Mouse (Mus musculus) MEL (cell line): ENCODE measurements around the gene Dtx4. TPM values are rescaled to one million over a fixed set of nuclear protein-coding genes. Genes with fewer than 3 reads are reported as not detected.

Source experiments
- DNase-seq: peaks from one replicate; pipeline ENCODE4 v3.0.0; 2011; ENCODE audit warnings: low read depth, low spot score
- H3K27ac ChIP-seq: 2 replicates; pipeline ENCODE4 v1.5.1; 2012; ENCODE audit warnings: low read depth, mild to moderate bottlenecking, control low read depth, low read length, moderate library complexity; ENCODE audit not compliant: control insufficient read depth
- H3K27me3 ChIP-seq, 2 experiments: fragments of 150-350 bp in 1 of 2; sonication (generic) in 1 of 2; 2 replicates each; pipeline ENCODE4 v1.6.1; 2012; ENCODE audit warnings: low read length in 2 of 2, mild to moderate bottlenecking in 2 of 2, improper control_type of control experiment in 1 of 2, moderate library complexity in 1 of 2; ENCODE audit not compliant: insufficient read depth in 2 of 2, control insufficient read depth in 1 of 2
- H3K36me3 ChIP-seq, 2 experiments: 2 replicates each; pipeline ENCODE4 v1.6.1; 2012 to 2014; ENCODE audit warnings: low read length in 2 of 2, improper control_type of control experiment in 1 of 2, inconsistent platforms in 1 of 2, mild to moderate bottlenecking in 1 of 2; ENCODE audit not compliant: insufficient read depth in 2 of 2, control insufficient read depth in 1 of 2
- H3K4me1 ChIP-seq, 2 experiments: fragments of 150-350 bp in 1 of 2; sonication (generic) in 1 of 2; 2 replicates each; pipeline ENCODE4 v1.6.1; 2012; ENCODE audit warnings: low read length in 2 of 2, improper control_type of control experiment in 1 of 2, mild to moderate bottlenecking in 1 of 2; ENCODE audit not compliant: insufficient read depth in 2 of 2, control insufficient read depth in 1 of 2
- H3K4me3 ChIP-seq, 2 experiments: fragments of 150-350 bp in 1 of 2; sonication (generic) in 1 of 2; 2 replicates each; pipeline ENCODE4 v1.5.1; 2012; ENCODE audit warnings: low read depth in 2 of 2, low read length in 2 of 2, mild to moderate bottlenecking in 2 of 2, moderate library complexity in 2 of 2, control low read depth in 1 of 2, improper control_type of control experiment in 1 of 2; ENCODE audit not compliant: control insufficient read depth in 1 of 2, insufficient read depth in 1 of 2
- H3K79me2 ChIP-seq: 2 replicates; pipeline ENCODE4 v1.6.1; 2012; ENCODE audit warnings: mild to moderate bottlenecking, low read length, moderate library complexity; ENCODE audit not compliant: control insufficient read depth, poor library complexity, insufficient read depth
- H3K9ac ChIP-seq: 2 replicates; pipeline ENCODE4 v1.6.1; 2012; ENCODE audit warnings: low read depth, mild to moderate bottlenecking, control low read depth, low read length, moderate library complexity; ENCODE audit not compliant: control insufficient read depth, poor library complexity, severe bottlenecking
- H3K9me3 ChIP-seq: fragments of 150-350 bp; sonication (generic); replicated peaks from 2 replicates; pipeline ENCODE4 v1.6.1; 2012; ENCODE audit warnings: mild to moderate bottlenecking, low read length, improper control_type of control experiment, moderate library complexity; ENCODE audit not compliant: insufficient read depth
- BHLHE40 ChIP-seq: IDR thresholded peaks from 2 replicates; pipeline ENCODE4 v1.6.1; 2012; ENCODE audit warnings: low read depth, mild to moderate bottlenecking, inconsistent platforms, low read length, improper control_type of control experiment, borderline replicate concordance
- CHD2 ChIP-seq: IDR thresholded peaks from 2 replicates; pipeline ENCODE4 v1.6.1; 2011; ENCODE audit warnings: low read length, improper control_type of control experiment
- CTCF ChIP-seq, 3 experiments: IDR thresholded peaks in 2 of 3; conservative IDR thresholded peaks in 1 of 3; 2 replicates each; pipeline ENCODE4 v1.5.1; 2011 to 2012; ENCODE audit warnings: low read length in 3 of 3, low read depth in 2 of 3, mild to moderate bottlenecking in 2 of 3, improper control_type of control experiment in 1 of 3, inconsistent platforms in 1 of 3, mixed read lengths in 1 of 3, moderate library complexity in 1 of 3; ENCODE audit not compliant: control insufficient read depth in 1 of 3, insufficient read depth in 1 of 3, poor library complexity in 1 of 3, severe bottlenecking in 1 of 3
- E2F4 ChIP-seq: IDR thresholded peaks from 2 replicates; pipeline ENCODE4 v1.6.1; 2011; ENCODE audit warnings: low read depth, low read length, improper control_type of control experiment, borderline replicate concordance
- ELF1 ChIP-seq: IDR thresholded peaks from 2 replicates; pipeline ENCODE4 v1.6.1; 2014; ENCODE audit warnings: low read depth, mild to moderate bottlenecking, inconsistent platforms, low read length, improper control_type of control experiment, moderate library complexity
- ETS1 ChIP-seq: IDR thresholded peaks from 2 replicates; pipeline ENCODE4 v1.6.1; 2012; ENCODE audit warnings: low read depth, mild to moderate bottlenecking, inconsistent platforms, low read length, improper control_type of control experiment, moderate library complexity
- GATA1 ChIP-seq: IDR thresholded peaks from 2 replicates; pipeline ENCODE4 v1.6.1; 2011; ENCODE audit warnings: low read depth, low read length, improper control_type of control experiment
- KAT2A ChIP-seq: conservative IDR thresholded peaks from 2 replicates; pipeline ENCODE4 v1.6.1; 2012; ENCODE audit warnings: low read depth, low read length, improper control_type of control experiment, inconsistent platforms
- MAFK ChIP-seq: IDR thresholded peaks from 2 replicates; pipeline ENCODE4 v1.6.1; 2011; ENCODE audit warnings: low read depth, mild to moderate bottlenecking, low read length, improper control_type of control experiment, borderline replicate concordance
- MAX ChIP-seq: IDR thresholded peaks from 2 replicates; pipeline ENCODE4 v1.6.1; 2011; ENCODE audit warnings: low read length, improper control_type of control experiment
- MAZ ChIP-seq: IDR thresholded peaks from 2 replicates; pipeline ENCODE4 v1.6.1; 2012; ENCODE audit warnings: low read depth, mild to moderate bottlenecking, inconsistent platforms, low read length, improper control_type of control experiment
- MEF2A ChIP-seq: IDR thresholded peaks from 2 replicates; pipeline ENCODE4 v1.6.1; 2014; ENCODE audit warnings: low read depth, mild to moderate bottlenecking, inconsistent platforms, low read length, improper control_type of control experiment; ENCODE audit not compliant: poor library complexity, insufficient replicate concordance, severe bottlenecking; ENCODE audit errors: extremely low read depth
- MYB ChIP-seq: IDR thresholded peaks from 2 replicates; pipeline ENCODE4 v1.6.1; 2011; ENCODE audit warnings: mild to moderate bottlenecking, low read depth, low read length, improper control_type of control experiment
- NELFE ChIP-seq: IDR thresholded peaks from 2 replicates; pipeline ENCODE4 v1.6.1; 2011; ENCODE audit warnings: low read depth, low read length, improper control_type of control experiment
- POLR2AphosphoS2 ChIP-seq: IDR thresholded peaks from 2 replicates; pipeline ENCODE4 v1.6.1; 2011; ENCODE audit warnings: low read length, improper control_type of control experiment
- RAD21 ChIP-seq: IDR thresholded peaks from 2 replicates; pipeline ENCODE4 v1.6.1; 2011; ENCODE audit warnings: mild to moderate bottlenecking, low read depth, low read length, improper control_type of control experiment
- SIN3A ChIP-seq: IDR thresholded peaks from 2 replicates; pipeline ENCODE4 v1.6.1; 2012; ENCODE audit warnings: low read length, improper control_type of control experiment, inconsistent platforms
- SMC3 ChIP-seq: IDR thresholded peaks from 2 replicates; pipeline ENCODE4 v1.6.1; 2011; ENCODE audit warnings: low read depth, low read length, improper control_type of control experiment
- TAL1 ChIP-seq: IDR thresholded peaks from 2 replicates; pipeline ENCODE4 v1.6.1; 2012; ENCODE audit warnings: mild to moderate bottlenecking, inconsistent platforms, low read length, moderate library complexity, mixed read lengths
- TBP ChIP-seq: IDR thresholded peaks from 2 replicates; pipeline ENCODE4 v1.8.0; 2011; ENCODE audit warnings: low read depth, low read length, improper control_type of control experiment
- TCF12 ChIP-seq: IDR thresholded peaks from 2 replicates; pipeline ENCODE4 v1.6.1; 2014; ENCODE audit warnings: low read depth, mild to moderate bottlenecking, inconsistent platforms, low read length, improper control_type of control experiment, moderate library complexity
- USF1 ChIP-seq: IDR thresholded peaks from 2 replicates; pipeline ENCODE4 v1.6.1; 2014; ENCODE audit warnings: low read depth, mild to moderate bottlenecking, inconsistent platforms, low read length, improper control_type of control experiment, moderate library complexity
- USF2 ChIP-seq, 2 experiments: IDR thresholded peaks; 2 replicates each; pipeline ENCODE4 v1.6.1; 2011 to 2012; ENCODE audit warnings: improper control_type of control experiment in 2 of 2, low read length in 2 of 2, borderline replicate concordance in 1 of 2, inconsistent platforms in 1 of 2, low read depth in 1 of 2, mild to moderate bottlenecking in 1 of 2; ENCODE audit not compliant: insufficient read depth in 1 of 2
- ZC3H11A ChIP-seq: IDR thresholded peaks from 2 replicates; pipeline ENCODE4 v1.6.1; 2012; ENCODE audit warnings: low read depth, mild to moderate bottlenecking, inconsistent platforms, low read length, improper control_type of control experiment
- polyA plus RNA-seq, 2 experiments: library from polyadenylated mRNA; stranded (reverse) in 1 of 2; unstranded in 1 of 2; fragments of >175 nt in 1 of 2; fragments of >200 nt in 1 of 2; gene quantifications; 2 replicates each; pipeline versions ENCODE4 v1.2.1 to v1.2.4; 2012; ENCODE audit warnings: low replicate concordance in 2 of 2, low read depth in 1 of 2; ENCODE audit not compliant: insufficient read length in 2 of 2, insufficient read depth in 1 of 2, missing spikeins in 1 of 2
- total RNA-seq: library from RNA; depleted of rRNA; stranded (reverse); fragments of 300-350 nt; gene quantifications from 2 replicates; pipeline ENCODE4 v1.2.3, GENCODE M21; 2012

Gene Dtx4
- total and polyA plus RNA-seq, 3 experiments: 2.2 to 8.8 TPM; not detected in 1

DNA sequence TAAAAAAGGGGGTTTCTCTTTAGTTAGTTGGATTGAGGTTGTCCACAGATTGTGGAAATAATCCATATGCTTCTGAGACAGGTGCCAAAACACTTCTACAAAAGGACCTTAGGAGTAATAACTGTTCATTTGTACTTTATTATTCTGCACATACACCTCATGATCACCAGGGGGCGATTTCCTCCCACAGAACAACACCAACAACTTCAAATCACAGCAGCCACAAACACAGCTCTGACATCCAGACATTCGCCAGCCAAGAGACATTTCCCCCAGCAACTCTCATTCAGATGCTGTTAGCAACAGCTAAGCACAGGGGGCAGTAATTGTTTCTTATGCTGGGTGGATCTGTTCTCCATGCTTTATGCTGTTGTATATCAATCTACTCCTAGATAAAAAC is 68.2 kb downstream of the Dtx4 start:
- Histone ChIP-seq H3K27me3 (no peaks in the 10 kb centered on the region), H3K9ac (no peak overlapping the region), H3K79me2 (no peaks in the 10 kb centered on the region), H3K27ac (no peak overlapping the region), H3K9me3 (no peaks in the 10 kb centered on the region), H3K4me1 (no peaks in the 10 kb centered on the region), H3K36me3 (no peaks in the 10 kb centered on the region), H3K4me3 (no peak overlapping the region)
- peak; percentile 44 for DNase-seq
- TF ChIP-seq SMC3 (peak; percentile 79), POLR2AphosphoS2 (no peak), MAZ (no peak), MAFK (no peak), MEF2A (no peak), ETS1 (no peak), USF2 (IDR thresholded peaks at IDR 0.05; ENCODE audit: borderline replicate concordance in 1 of 2, insufficient read depth in 1 of 2, low read depth in 1 of 2, low read length in 2 of 2) (no peak), MYB (no peak), RAD21 (peak; percentile 80), NELFE (no peak), KAT2A (no peak), BHLHE40 (no peak), TCF12 (no peak), E2F4 (no peak), ZC3H11A (peak; percentile 38), MAX (no peak), TBP (no peak), TAL1 (no peak), CHD2 (no peak), ELF1 (no peak), GATA1 (no peak), CTCF (IDR thresholded peaks at IDR 0.05 in 2 of 3, conservative IDR thresholded peaks at IDR 0.05 in 1 of 3; ENCODE audit: control insufficient read depth in 1 of 3, insufficient read depth in 1 of 3, low read depth in 2 of 3, low read length in 3 of 3, poor library complexity in 1 of 3, severe bottlenecking in 1 of 3) (peak; percentile 36 to 72 (median 62); a peak in 5 of 6 replicates)

- H3K27ac ChIP-seq: no peak within 1 kb of the TSS
- H3K79me2 ChIP-seq: no peaks in the 10 kb centered on the region
- no peaks in the 10 kb centered on the region for H3K4me1 ChIP-seq
- H3K9ac ChIP-seq: no peak within 1 kb of the TSS
- no peaks in the 10 kb centered on the region for H3K36me3 ChIP-seq
- H3K9me3 ChIP-seq: no peaks in the 10 kb centered on the region
- peaks cover 0 to 1% of the 10 kb centered on the region in 2 experiments; a peak in 1 of 4 replicates for H3K27me3 ChIP-seq
- H3K4me3 ChIP-seq: no peak within 1 kb of the TSS
- no peak for DNase-seq
- TF ChIP-seq SIN3A (no peak), TAL1 (no peak), USF1 (no peak), E2F4 (no peak), USF2 (IDR thresholded peaks at IDR 0.05; ENCODE audit: borderline replicate concordance in 1 of 2, insufficient read depth in 1 of 2, low read depth in 1 of 2, low read length in 2 of 2) (no peak)
Measured at GRCm38 (mm10) chr19:12427605-12428004, 73.6 kb downstream of the Dtx4 start, which contains the start of gene Pfpl. Pfpl (plus strand) TSS chr19:12427905.
